Mouse (Mus musculus): ENCODE measurements around the gene Ggct. TPM values are rescaled to one million over a fixed set of nuclear protein-coding genes. Genes with fewer than 3 reads are reported as not detected.

Gene Ggct
- polyA plus RNA-seq (2021; fragmentation: Nextera tagmentation): 74.2 and 74.4 TPM in 2 replicates
- long read RNA-seq, experiment 1, transcript Ggct-205 (4 exons, 431 nt): minor isoform, 21 of 63 reads
- long read RNA-seq, experiment 1, transcript Ggct-202 (4 exons, 3,960 nt): major isoform, 39 of 63 reads
- long read RNA-seq, experiment 1, partial matches to known transcripts: 2 of 63 reads
- long read RNA-seq, experiment 1, other reads (novel, unspliced or antisense): 1 of 63 reads
- long read RNA-seq, experiment 2, transcript Ggct-202 (4 exons, 3,960 nt): major isoform, 24 of 29 reads
- long read RNA-seq, experiment 2, transcript Ggct-205 (4 exons, 431 nt): minor isoform, 5 of 29 reads
- long read RNA-seq, experiment 2, partial matches to known transcripts: 0 of 29 reads
- long read RNA-seq, experiment 2, other reads (novel, unspliced or antisense): 0 of 29 reads

DNA sequence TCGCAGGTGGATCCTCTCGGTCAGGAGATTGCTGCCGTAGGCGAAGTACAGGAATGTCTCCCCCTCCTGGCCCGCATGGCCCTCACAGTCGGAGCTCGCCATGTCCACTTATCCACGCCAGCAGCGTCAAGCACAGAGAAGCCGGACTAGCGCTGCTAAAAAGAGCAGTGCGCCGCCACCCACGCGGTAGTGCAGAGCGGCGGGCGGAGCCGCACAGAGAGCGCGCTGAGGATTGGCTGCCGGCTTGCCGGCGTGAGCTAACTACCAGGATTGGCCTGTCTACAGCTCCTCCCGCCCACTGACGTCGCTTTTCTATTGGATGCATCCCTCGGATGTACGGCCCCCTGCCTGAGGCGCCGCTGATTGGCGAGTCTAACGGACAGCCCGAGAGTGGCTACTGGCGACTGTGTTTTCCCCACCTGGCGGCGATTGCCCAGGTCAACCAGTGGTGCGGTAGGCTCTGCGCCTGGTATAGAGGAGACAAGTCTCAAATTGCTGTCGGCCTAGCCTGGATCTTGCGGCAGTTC lies at the start of gene Ggct:
Gene Ggct, minus strand, starts transcription at position 217 of the 527 bp plus-strand sequence.

DNA sequence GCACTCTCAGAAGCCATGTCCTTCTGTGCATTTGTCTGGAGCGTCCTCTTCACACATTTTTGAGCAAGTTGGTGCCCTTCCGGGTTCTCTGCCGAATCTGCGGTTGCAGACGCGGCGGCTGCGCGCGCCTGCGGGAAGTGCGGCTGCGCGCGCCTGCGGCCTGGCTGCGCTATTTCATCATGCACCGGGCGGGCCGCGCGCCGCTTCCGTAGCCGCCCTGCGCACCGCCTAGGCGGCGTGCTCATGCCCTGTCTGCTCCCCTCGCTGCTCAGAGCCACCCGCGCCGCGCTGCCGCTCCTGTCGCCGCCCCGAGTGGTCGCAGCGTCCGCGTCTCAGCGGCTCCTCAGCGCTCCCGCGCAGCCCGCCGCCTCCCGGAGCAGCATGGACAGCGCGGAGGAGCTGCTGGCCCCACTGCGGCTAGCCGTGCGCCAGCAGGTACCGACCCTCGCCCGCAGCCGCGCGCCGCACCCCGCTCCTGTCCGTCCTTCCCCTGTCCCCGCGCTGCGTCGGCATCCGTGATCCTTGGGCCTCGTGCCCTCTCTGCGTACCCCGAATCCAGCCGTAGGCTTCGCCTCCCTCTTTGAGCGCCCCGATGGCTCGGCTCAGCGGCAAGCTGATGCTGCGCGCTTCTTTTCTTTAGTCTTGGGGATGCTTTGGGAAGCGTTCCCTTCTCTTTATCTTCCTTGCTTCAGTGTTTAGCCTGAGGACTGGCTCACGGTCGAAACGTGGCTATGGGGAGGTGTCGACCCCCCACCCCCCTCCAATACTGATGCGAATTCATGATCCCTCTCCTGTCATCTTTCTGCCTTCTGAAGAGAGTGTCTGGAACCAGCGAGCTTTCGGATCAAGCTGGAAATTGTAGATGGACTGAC lies 45.3 kb upstream of the Ggct start, which contains the start of gene Gars:
Gene Gars, plus strand, starts transcription at position 209 of the 872 bp plus-strand sequence.

DNA sequence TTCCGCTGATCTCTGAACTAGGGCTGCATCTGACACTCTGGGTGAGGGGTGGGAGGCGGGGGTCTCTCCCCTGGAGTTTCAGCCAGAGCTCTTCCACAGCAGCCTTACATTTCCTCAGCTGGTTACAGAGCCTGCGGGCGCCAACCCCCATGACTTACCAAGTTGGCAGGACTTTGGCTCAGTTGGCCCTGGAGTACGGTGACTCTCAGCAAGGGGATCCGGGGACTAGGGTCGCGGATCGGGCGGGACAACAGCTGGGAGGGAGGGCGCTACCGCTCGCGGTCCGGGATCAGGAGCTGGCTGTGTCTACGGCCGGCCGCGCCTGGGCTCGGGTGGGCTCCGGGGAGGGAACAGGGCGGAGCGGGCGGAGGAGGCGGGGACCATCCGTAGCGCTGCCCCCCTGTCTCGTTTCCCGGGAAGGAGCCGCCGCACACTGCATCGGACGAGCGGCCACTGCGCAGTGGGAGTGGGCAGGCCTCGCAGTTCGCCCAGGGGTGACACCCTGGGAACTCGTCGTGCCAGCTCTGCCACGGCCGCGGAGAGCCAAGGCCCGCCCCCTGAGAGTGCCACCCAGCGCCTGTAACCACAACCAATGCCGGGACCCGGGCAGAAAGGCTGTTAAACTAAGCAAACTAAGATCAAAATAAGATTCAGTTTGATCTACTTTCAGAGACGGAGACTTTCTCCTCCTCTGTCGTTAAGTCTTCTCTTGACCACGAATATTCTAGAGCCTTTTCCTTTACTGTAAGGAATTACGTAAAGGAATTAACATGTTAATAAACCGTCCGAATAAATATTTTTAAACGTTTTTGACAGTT lies 20.4 kb downstream of the Ggct start, which contains the start of gene Nod1:
Gene Nod1, minus strand, starts transcription at position 502 of the 818 bp plus-strand sequence.

Other genes with a start within 250 kb of the Ggct start
- gene Znrf2, start 176.0 kb downstream of the Ggct start, polyA plus RNA-seq (2021; fragmentation: Nextera tagmentation): 1.8 and 2.4 TPM in 2 replicates
- 1.5 and 1.9 TPM in 2 replicates for gene Nod1, start 20.3 kb downstream of the Ggct start, polyA plus RNA-seq (2021; fragmentation: Nextera tagmentation)
- 118 and 129 TPM in 2 replicates for gene Gars, start 45.1 kb upstream of the Ggct start, polyA plus RNA-seq (2021; fragmentation: Nextera tagmentation)
- 2.1 and 4.1 TPM in 2 replicates for gene Crhr2, start 140.1 kb upstream of the Ggct start, polyA plus RNA-seq (2021; fragmentation: Nextera tagmentation)
- 0.30 and 0.58 TPM in 2 replicates for gene Inmt, start 182.1 kb upstream of the Ggct start, polyA plus RNA-seq (2021; fragmentation: Nextera tagmentation)
- gene Mindy4, start 210.4 kb upstream of the Ggct start, polyA plus RNA-seq (2021; fragmentation: Nextera tagmentation): 4.6 and 6.3 TPM in 2 replicates

Measured in layer of hippocampus, adult 6 months (tissue).